Mouse (Mus musculus) megakaryocyte progenitor cell, adult 5-6 weeks (primary cell): ENCODE results near the gene Polr2l. TPM values are rescaled to one million over a fixed set of nuclear protein-coding genes. Genes with fewer than 3 reads are reported as not detected.

Source experiments
- ATAC-seq: replicated peaks from 2 replicates; pipeline ENCODE4 v1.8.0; 2016; ENCODE audit warnings: mild to moderate bottlenecking, moderate TSS enrichment, inconsistent platforms; ENCODE audit not compliant: poor library complexity
- total RNA-seq, 2 experiments: library from RNA; stranded (forward) in 1 of 2; stranded (reverse) in 1 of 2; fragments of 157-497, 149-512 nt in 1 of 2; fragments of 200-1000 nt in 1 of 2; gene quantifications; 2 replicates each; pipeline versions ENCODE4 v1.2.3 to v1.2.4; 2015 to 2017

Gene Polr2l
- total RNA-seq, 2 experiments from 2014 or later: 40.2 to 46.7 TPM

GRCm38 (mm10) chr7:141435129-141435855 is 39.6 kb downstream of the Polr2l start:
- peak; percentile 71 for ATAC-seq

GRCm38 (mm10) chr7:141434464-141434863 is 40.5 kb downstream of the Polr2l start:
- ATAC-seq: no peak

GRCm38 (mm10) chr7:141433517-141434400 is 41.2 kb downstream of the Polr2l start:
- ATAC-seq: no peak

GRCm38 (mm10) chr7:141432741-141433516 is 42.0 kb downstream of the Polr2l start:
- no peak for ATAC-seq

- ATAC-seq: no peak
Measured at GRCm38 (mm10) chr7:141432186-141432611, 42.7 kb downstream of the Polr2l start.

- no peak for ATAC-seq
Measured at GRCm38 (mm10) chr7:141431434-141432185, 43.3 kb downstream of the Polr2l start.

- no peak for ATAC-seq
Measured at GRCm38 (mm10) chr7:141430585-141431240, 44.2 kb downstream of the Polr2l start.

- no peak for ATAC-seq
Measured at GRCm38 (mm10) chr7:141429840-141430584, 44.9 kb downstream of the Polr2l start.

- ATAC-seq: peak; percentile 34; the same call in 1 of the 2 replicates
Measured at GRCm38 (mm10) chr7:141429310-141429709, 45.6 kb downstream of the Polr2l start, which contains the start of gene Cend1. Gene Cend1, minus strand, starts transcription at chr7:141429491.

GRCm38 (mm10) chr7:141428701-141429100 is 46.2 kb downstream of the Polr2l start:
- no peak for ATAC-seq

- ATAC-seq: peak; percentile 41; the same call in 1 of the 2 replicates
Measured at GRCm38 (mm10) chr7:141426948-141427730, 47.8 kb downstream of the Polr2l start.

- ATAC-seq: no peak
Measured at GRCm38 (mm10) chr7:141423811-141424210, 51.1 kb downstream of the Polr2l start.

Other genes with a start within 250 kb of the Polr2l start
- 51.0 and 53.0 TPM in 2 replicates for gene Phrf1, start 246.3 kb downstream of the Polr2l start, total RNA-seq (2015)
- gene Phrf1, start 246.3 kb downstream of the Polr2l start, total RNA-seq (2017): 60.4 and 62.2 TPM in 2 replicates
- 2.4 and 3.0 TPM in 2 replicates for gene Irf7, start 208.7 kb downstream of the Polr2l start, total RNA-seq (2015)
- gene Irf7, start 208.7 kb downstream of the Polr2l start, total RNA-seq (2017): 2.9 and 4.7 TPM in 2 replicates
- gene Cdhr5, start 198.3 kb downstream of the Polr2l start, total RNA-seq (2015): not detected in 2 replicates
- not detected in 2 replicates for gene Cdhr5, start 198.3 kb downstream of the Polr2l start, total RNA-seq (2017)
- gene Sct, start 196.0 kb downstream of the Polr2l start, total RNA-seq (2015): not detected in 2 replicates
- not detected in 2 replicates for gene Sct, start 196.0 kb downstream of the Polr2l start, total RNA-seq (2017)
- gene Drd4, start 183.1 kb downstream of the Polr2l start, total RNA-seq (2015): not detected in 2 replicates
- gene Drd4, start 183.1 kb downstream of the Polr2l start, total RNA-seq (2017): not detected in 2 replicates
- 33.6 and 33.7 TPM in 2 replicates for gene Deaf1, start 147.4 kb downstream of the Polr2l start, total RNA-seq (2015)
- 19.8 and 23.0 TPM in 2 replicates for gene Deaf1, start 147.4 kb downstream of the Polr2l start, total RNA-seq (2017)
- 11.1 and 11.7 TPM in 2 replicates for gene Tmem80, start 147.4 kb downstream of the Polr2l start, total RNA-seq (2015)
- 9.1 and 9.2 TPM in 2 replicates for gene Tmem80, start 147.4 kb downstream of the Polr2l start, total RNA-seq (2017)
- gene Eps8l2, start 136.3 kb downstream of the Polr2l start, total RNA-seq (2015): 0.67 TPM in 1 of 2 replicates, not detected in the other
- not detected in 2 replicates for gene Eps8l2, start 136.3 kb downstream of the Polr2l start, total RNA-seq (2017)
- 103 and 117 TPM in 2 replicates for gene Taldo1, start 82.9 kb downstream of the Polr2l start, total RNA-seq (2015)
- 508 and 513 TPM in 2 replicates for gene Taldo1, start 82.9 kb downstream of the Polr2l start, total RNA-seq (2017)
- 21.9 and 25.9 TPM in 2 replicates for gene Gatd1, start 61.0 kb downstream of the Polr2l start, total RNA-seq (2015)
- 13.5 and 16.3 TPM in 2 replicates for gene Gatd1, start 61.0 kb downstream of the Polr2l start, total RNA-seq (2017)
- gene Cend1, start 45.6 kb downstream of the Polr2l start, total RNA-seq (2015): not detected in 2 replicates
- gene Cend1, start 45.6 kb downstream of the Polr2l start, total RNA-seq (2017): not detected in 2 replicates
- 15.5 and 19.8 TPM in 2 replicates for gene Slc25a22, start 37.2 kb downstream of the Polr2l start, total RNA-seq (2015)
- 4.4 and 5.3 TPM in 2 replicates for gene Slc25a22, start 37.2 kb downstream of the Polr2l start, total RNA-seq (2017)
- gene Pidd1, start 31.1 kb downstream of the Polr2l start, total RNA-seq (2015): 14.2 and 14.4 TPM in 2 replicates
- gene Pidd1, start 31.1 kb downstream of the Polr2l start, total RNA-seq (2017): 9.7 and 11.2 TPM in 2 replicates
- 2,968 and 3,129 TPM in 2 replicates for gene Rplp2, start 27.8 kb downstream of the Polr2l start, total RNA-seq (2015)
- 2,070 and 2,265 TPM in 2 replicates for gene Rplp2, start 27.8 kb downstream of the Polr2l start, total RNA-seq (2017)
- gene Pnpla2, start 19.9 kb downstream of the Polr2l start, total RNA-seq (2015): 44.5 and 44.9 TPM in 2 replicates
- gene Pnpla2, start 19.9 kb downstream of the Polr2l start, total RNA-seq (2017): 15.6 and 20.1 TPM in 2 replicates
- gene Cracr2b, start 14.0 kb downstream of the Polr2l start, total RNA-seq (2015): 8.6 and 8.9 TPM in 2 replicates
- 11.4 and 16.6 TPM in 2 replicates for gene Cracr2b, start 14.0 kb downstream of the Polr2l start, total RNA-seq (2017)
- 11.0 and 14.7 TPM in 2 replicates for gene Cd151, start 7.7 kb downstream of the Polr2l start, total RNA-seq (2015)
- gene Cd151, start 7.7 kb downstream of the Polr2l start, total RNA-seq (2017): 14.5 and 22.1 TPM in 2 replicates
- 18.3 and 23.9 TPM in 2 replicates for gene Tspan4, start 108 bp upstream of the Polr2l start, total RNA-seq (2015)
- 38.2 and 39.1 TPM in 2 replicates for gene Tspan4, start 108 bp upstream of the Polr2l start, total RNA-seq (2017)
- 5.8 and 6.3 TPM in 2 replicates for gene Chid1, start 64.7 kb upstream of the Polr2l start, total RNA-seq (2015)
- gene Chid1, start 64.7 kb upstream of the Polr2l start, total RNA-seq (2017): 31.2 and 38.7 TPM in 2 replicates
- gene Ap2a2, start 87.0 kb upstream of the Polr2l start, total RNA-seq (2015): 18.3 and 20.0 TPM in 2 replicates
- 23.4 and 23.6 TPM in 2 replicates for gene Ap2a2, start 87.0 kb upstream of the Polr2l start, total RNA-seq (2017)
- 0.37 and 0.77 TPM in 2 replicates for gene Muc6, start 180.2 kb upstream of the Polr2l start, total RNA-seq (2015)
- gene Muc6, start 180.2 kb upstream of the Polr2l start, total RNA-seq (2017): 0.08 and 0.10 TPM in 2 replicates
- gene Muc2, start 215.2 kb upstream of the Polr2l start, total RNA-seq (2015): not detected in 2 replicates
- gene Muc2, start 215.2 kb upstream of the Polr2l start, total RNA-seq (2017): not detected in 2 replicates